Mouse (Mus musculus): ENCODE data around the gene Rag2. TPM values are rescaled to one million over a fixed set of nuclear protein-coding genes. Genes with fewer than 3 reads are reported as not detected.

The Rag2 gene
- polyA plus RNA-seq, 1 experiment from 2014 or later, result not detected

DNA sequence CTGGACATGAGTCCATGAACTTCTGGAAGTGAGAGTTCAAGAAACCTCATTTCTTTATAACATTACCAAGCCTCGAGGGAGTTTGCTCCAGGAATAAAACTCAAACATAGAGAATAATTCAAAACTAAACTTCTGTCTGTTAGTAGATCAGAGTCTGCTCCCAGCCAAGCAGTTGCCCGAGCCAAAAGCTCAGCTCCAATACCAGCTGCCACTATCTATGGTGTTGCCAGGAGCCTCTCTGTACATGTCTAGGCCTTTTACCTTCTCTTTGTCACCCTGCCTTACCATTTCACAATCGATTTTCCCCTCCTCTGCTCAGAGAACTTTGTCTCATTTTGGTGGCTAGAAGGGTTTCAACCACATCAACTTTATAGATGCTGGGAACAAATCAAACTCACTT lies 49.0 kb downstream of the Rag2 start:
- Histone ChIP-seq H3K27ac (replicated peaks) (no peak overlapping the region), H3K4me3 (no peak overlapping the region), H3K36me3 (no peaks in the 10 kb centered on the region), H3K4me1 (peaks cover 3% of the 10 kb centered on the region; the same call in 1 of the 2 replicates), H3K9me3 (replicated peaks) (no peaks in the 10 kb centered on the region), H3K27me3 (ENCODE audit: low read depth, poor library complexity, severe bottlenecking) (no peaks in the 10 kb centered on the region)
- DNase-seq (ENCODE audit: low spot score), result no peak
- WGBS, result 85% methylated on average over 3 of the region's 3 CpGs

DNA sequence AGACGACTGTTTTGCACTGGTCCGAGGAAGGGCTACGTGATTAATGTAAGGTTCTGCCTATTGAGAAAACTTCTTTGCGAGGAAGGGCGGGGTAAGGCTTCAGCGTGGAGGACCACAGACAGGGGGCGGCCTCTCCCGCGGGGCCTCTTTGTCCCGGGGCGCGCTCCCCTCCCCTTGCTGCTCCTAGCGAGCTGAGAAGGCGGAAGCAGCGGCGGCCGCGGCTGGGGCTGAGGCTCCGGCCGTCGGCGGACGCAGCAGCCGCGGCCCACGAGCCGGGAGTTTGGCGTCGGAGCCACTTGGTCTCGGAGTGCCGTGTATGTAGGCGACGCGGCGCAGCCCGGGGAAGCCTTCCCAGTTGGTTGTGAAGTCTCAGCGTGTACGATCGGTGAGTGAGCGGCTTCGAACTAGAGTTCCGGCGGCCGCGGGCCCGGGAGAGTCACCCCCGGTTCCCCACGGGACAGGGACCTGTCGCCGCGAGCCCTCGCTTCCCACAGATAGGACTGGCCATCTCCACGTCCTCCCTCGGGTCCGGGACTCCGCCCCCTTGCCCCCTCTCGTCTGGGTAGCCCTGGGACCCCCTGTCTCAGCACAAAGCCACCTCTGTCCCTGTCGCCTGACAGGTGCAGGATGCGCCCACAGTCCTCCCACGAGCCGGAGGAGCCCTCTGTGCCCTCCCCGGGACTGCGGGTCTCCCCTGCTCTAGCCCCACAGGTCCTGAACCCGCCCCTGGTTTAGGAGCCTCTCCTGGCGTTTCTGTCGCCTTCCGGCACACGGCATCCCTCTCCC lies 53.9 kb downstream of the Rag2 start, which contains the start of gene Traf6:
Traf6 (plus strand) TSS at position 194 of the 786 bp plus-strand sequence.
- Histone ChIP-seq H3K27ac (replicated peaks) (peak within 1 kb of the TSS; percentile 93), H3K36me3 (peaks cover 11% of the 10 kb centered on the region), H3K4me3 (peak within 1 kb of the TSS; percentile 100), H3K9me3 (replicated peaks) (no peaks in the 10 kb centered on the region), H3K27me3 (ENCODE audit: low read depth, poor library complexity, severe bottlenecking) (no peaks in the 10 kb centered on the region), H3K4me1 (peaks cover 24% of the 10 kb centered on the region)
- DNase-seq (ENCODE audit: low spot score), result peak; percentile 89
- WGBS, result under 1% methylated on average over 68 of the region's 68 CpGs

DNA sequence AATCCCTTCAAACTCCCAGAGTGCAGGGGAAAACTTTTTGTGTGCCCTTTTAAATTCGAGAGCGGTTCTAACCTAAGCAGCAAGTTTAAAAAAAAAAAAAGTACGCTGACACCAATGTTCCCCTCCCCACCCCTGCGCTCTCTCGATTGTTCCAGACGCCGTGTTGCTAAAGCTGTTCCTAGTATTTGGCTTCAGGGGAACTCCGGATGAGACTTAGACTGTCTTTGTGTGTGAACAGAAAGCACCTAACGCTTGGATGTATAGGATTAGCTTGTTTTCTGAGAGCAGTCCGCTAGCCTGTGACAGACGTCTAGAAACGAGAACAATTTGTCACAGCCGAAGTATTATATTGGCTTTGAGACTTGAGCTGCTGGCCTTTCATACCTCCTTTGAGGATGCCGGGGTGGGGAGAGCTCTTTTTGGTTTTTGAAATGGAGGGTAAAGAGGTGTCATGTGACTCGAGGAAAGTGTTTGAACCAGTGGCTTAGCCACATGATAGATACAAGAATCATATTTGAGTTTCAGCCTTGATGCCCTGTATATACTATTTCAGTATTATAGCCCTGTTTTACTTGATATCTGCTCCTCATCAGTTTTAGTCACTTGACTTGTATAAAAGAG lies 54.8 kb downstream of the Rag2 start:
- Histone ChIP-seq H3K36me3 (peaks cover 16% of the 10 kb centered on the region), H3K27ac (replicated peaks) (peak overlapping the region; percentile 93), H3K4me3 (peak overlapping the region; percentile 100), H3K4me1 (peaks cover 24% of the 10 kb centered on the region), H3K9me3 (replicated peaks) (no peaks in the 10 kb centered on the region), H3K27me3 (ENCODE audit: low read depth, poor library complexity, severe bottlenecking) (no peaks in the 10 kb centered on the region)
- WGBS, result 3% methylated on average over 15 of the region's 15 CpGs
- peak; percentile 46 for DNase-seq (ENCODE audit: low spot score)

Other genes starting within 250 kb of the Rag2 start
- 0.02 and 0.10 TPM in 2 replicates for gene Rag1, start 24.8 kb downstream of the Rag2 start, polyA plus RNA-seq (2016; fragmentation: Nextera tagmentation; extraction: Ambion mirVana)
- gene B230118H07Rik, start 24.8 kb downstream of the Rag2 start, polyA plus RNA-seq (2016; fragmentation: Nextera tagmentation; extraction: Ambion mirVana), result 57.4 and 64.1 TPM in 2 replicates
- gene Traf6, start 53.7 kb downstream of the Rag2 start, polyA plus RNA-seq (2016; fragmentation: Nextera tagmentation; extraction: Ambion mirVana), result 16.9 and 18.7 TPM in 2 replicates